Mouse (Mus musculus): ENCODE data around the gene Egfl6. TPM values are rescaled to one million over a fixed set of nuclear protein-coding genes. Genes with fewer than 3 reads are reported as not detected.

Gene Egfl6
- polyA plus RNA-seq (2011; ENCODE audit: insufficient read depth, insufficient read length, low replicate concordance, missing spikeins) = 1.1 and 1.5 TPM in 2 replicates

DNA sequence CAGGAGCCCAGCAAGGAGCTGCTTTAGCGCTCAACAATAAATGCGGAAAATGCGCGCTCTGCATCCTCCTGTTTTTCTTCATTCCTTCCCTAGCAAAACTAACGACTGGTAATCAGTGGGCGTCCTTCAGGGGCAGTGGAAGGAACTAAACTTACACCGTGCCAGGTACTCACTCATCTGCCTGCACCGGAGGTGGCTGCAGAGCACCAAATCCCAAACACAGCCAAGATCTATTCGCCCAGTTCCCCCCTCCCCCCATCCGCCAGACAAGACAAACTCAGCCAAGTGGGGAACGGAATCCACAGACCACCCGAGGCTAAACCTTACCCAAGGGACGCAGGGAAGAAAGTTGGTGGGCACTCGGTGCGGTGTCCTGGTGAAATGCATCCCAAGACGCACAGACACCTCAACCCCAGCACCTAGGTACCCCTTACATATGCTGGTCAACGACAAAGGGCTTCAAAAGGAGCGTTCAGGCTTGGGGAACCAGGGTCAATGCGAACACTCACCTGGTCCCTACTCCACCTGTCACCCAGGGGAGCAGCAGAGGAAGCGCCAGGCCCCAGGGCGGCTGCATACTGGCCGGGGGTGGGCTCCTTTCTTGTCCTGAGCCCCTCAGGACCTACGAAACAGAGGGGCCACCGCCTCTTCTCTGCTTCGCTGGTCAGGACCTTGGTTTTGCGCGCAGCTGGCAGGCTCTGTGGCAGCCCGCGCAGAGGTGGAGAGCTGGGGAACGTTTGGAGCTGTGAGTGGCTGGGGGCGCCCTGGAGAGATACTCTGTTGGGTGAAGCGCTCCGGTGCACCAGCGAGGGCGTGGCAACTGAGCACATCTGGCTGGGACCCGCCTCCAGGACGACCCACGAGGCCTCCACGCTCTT, at the start of gene Egfl6:
Gene Egfl6, minus strand, starts transcription at position 774 of the 878 bp plus-strand sequence.
- TF ChIP-seq POLR2A (IDR thresholded peaks at IDR 0.05; ENCODE audit: borderline replicate concordance, control insufficient read depth, low read depth, low read length) = no peak
- Histone ChIP-seq H3K4me1 (ENCODE audit: control insufficient read depth, insufficient read depth, low read length) (no peaks in the 10 kb centered on the region), H3K27ac (ENCODE audit: control insufficient read depth, insufficient read depth, low read depth, low read length, poor library complexity) (peak within 1 kb of the TSS; percentile 51), H3K4me3 (replicated peaks; ENCODE audit: control insufficient read depth, low read depth, low read length) (peak within 1 kb of the TSS; percentile 30)
- WGBS = 19% methylated on average over 35 of the region's 39 CpGs

DNA sequence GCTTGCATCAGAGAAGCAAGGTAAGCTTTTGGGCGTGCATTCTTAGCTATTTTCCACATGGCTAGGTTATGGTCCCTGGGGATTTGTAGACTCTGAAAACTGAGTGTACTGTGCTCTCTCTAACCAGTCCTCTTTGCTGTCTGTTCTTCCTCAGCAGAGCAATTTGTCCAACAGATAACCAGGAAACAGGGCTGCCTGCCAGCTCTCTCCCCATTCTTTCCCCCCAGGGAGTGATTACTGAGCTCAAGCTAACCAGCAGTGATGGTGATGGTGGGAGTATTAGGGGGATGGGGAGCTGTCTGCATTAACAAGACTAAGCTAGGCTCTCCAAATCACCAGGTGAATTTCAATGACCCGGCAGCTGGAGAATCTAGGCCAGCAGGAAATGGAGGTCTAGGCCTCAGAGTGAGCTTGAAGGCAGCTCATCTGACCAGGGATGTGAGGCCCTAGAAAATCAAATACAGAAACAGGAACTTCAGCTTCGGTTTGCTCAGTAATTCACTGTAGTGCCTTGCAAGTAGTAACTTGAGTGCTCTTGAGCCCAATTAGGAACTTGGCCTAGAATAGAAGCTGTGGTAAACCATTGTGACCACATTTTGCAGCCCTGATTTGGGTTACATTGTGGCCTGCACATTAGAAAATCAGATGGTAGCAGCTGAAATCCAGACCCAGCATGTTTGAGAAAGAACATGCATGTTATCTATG, 41.5 kb upstream of the Egfl6 start:
- 22% methylated on average over 3 of the region's 3 CpGs for WGBS
- 0 out of 2 replicates have a peak overlapping the region, but pooled peaks have one; percentile 45 for H3K27ac ChIP-seq (ENCODE audit: control insufficient read depth, insufficient read depth, low read depth, low read length, poor library complexity)
- TF ChIP-seq CTCF (IDR thresholded peaks at IDR 0.05; ENCODE audit: control insufficient read depth, insufficient read depth, low read length) (no peak), POLR2A (IDR thresholded peaks at IDR 0.05; ENCODE audit: borderline replicate concordance, control insufficient read depth, low read depth, low read length) (no peak)

DNA sequence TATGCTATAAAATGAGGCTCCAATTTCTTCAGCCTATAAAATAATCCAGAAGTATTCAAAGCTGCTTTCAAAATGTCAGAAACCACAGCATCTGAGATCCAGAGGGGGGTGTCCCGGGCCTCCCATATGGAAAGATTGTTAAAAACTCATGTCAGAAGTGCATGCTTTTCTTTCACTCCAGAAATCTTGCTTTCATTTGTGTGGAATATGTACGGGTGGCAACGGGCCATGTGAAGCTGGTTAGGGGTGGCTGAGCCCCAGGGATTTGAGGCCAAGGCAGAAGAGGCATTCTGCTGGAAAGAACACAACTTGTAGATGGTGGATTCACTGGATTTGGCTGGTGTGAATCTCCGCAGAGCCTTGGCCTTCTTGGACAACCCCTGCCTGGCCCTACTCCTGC, 40.7 kb upstream of the Egfl6 start:
- Histone ChIP-seq H3K27ac (ENCODE audit: control insufficient read depth, insufficient read depth, low read depth, low read length, poor library complexity) (no peak overlapping the region), H3K4me1 (ENCODE audit: control insufficient read depth, insufficient read depth, low read length) (no peaks in the 10 kb centered on the region), H3K4me3 (replicated peaks; ENCODE audit: control insufficient read depth, low read depth, low read length) (no peak overlapping the region)
- no peak for TF ChIP-seq CTCF (IDR thresholded peaks at IDR 0.05; ENCODE audit: control insufficient read depth, insufficient read depth, low read length)
- TF ChIP-seq POLR2A (IDR thresholded peaks at IDR 0.05; ENCODE audit: borderline replicate concordance, control insufficient read depth, low read depth, low read length) = no peak
- WGBS = 79% methylated on average over 4 of the region's 4 CpGs

More for the DNA sequence above, 41.5 kb upstream of the Egfl6 start:
- no peak overlapping the region for H3K4me3 ChIP-seq (replicated peaks; ENCODE audit: control insufficient read depth, low read depth, low read length)
- no peaks in the 10 kb centered on the region for H3K4me1 ChIP-seq (ENCODE audit: control insufficient read depth, insufficient read depth, low read length)

DNA sequence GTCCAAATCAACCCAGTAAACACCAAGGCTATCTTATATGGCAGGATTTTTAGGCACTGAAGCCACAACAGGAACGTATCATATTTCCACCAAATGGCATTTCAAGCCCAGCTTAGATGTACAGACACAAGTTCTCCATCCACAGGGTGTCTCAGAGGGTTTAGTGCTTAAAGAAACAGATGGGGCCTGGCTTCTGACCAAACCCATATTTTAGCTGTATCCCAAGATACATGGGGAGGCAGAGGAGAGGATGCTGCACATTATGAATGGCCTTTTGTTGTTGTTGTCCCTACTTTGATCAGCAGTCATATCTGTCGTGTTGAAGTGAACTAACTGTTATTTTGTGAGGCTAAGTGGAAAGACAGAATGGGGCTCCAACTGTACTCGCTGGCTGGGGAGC, 37.7 kb upstream of the Egfl6 start:
- TF ChIP-seq POLR2A (IDR thresholded peaks at IDR 0.05; ENCODE audit: borderline replicate concordance, control insufficient read depth, low read depth, low read length) (no peak), CTCF (IDR thresholded peaks at IDR 0.05; ENCODE audit: control insufficient read depth, insufficient read depth, low read length) (no peak)
- Histone ChIP-seq H3K4me3 (replicated peaks; ENCODE audit: control insufficient read depth, low read depth, low read length) (no peak overlapping the region), H3K4me1 (ENCODE audit: control insufficient read depth, insufficient read depth, low read length) (no peaks in the 10 kb centered on the region), H3K27ac (ENCODE audit: control insufficient read depth, insufficient read depth, low read depth, low read length, poor library complexity) (no peak overlapping the region)
- 66% methylated on average over 3 of the region's 3 CpGs for WGBS

DNA sequence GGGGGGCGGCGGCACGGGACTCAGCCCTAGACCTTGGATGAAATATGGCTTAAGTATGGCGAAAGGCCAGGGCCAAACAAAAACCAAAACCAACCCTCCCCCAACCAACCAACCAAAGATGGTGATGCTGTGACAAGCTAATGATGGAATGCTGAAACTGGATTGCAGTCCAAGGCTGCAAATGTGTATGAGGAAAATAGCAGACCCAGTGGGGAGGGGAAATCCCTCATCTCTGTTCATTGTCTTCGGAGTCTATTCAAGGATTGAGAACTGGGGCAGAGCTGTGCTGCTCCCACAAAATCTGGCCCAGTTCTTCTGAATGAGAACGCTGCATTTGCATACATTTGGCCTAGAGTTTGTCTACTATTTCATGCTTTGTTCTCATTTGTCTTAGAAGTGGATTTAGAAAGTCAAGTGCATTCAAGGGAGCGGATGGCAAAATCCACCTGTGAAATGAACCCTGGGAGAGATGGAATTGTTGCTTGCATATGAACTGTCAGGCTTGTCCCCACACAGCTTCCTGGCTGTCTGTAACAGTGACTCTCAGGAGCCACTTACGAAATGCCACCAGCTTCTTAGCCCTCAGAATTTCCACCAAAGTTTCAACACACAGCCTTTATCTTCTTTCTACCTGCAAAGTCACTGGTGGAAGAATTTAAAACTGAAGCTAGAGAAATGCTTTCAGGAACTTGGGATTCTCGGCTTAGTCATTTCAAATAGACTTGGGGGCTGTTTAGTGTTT, 36.2 kb upstream of the Egfl6 start:
- no peak overlapping the region for H3K4me3 ChIP-seq (replicated peaks; ENCODE audit: control insufficient read depth, low read depth, low read length)
- H3K27ac ChIP-seq (ENCODE audit: control insufficient read depth, insufficient read depth, low read depth, low read length, poor library complexity) = no peak overlapping the region
- TF ChIP-seq POLR2A (IDR thresholded peaks at IDR 0.05; ENCODE audit: borderline replicate concordance, control insufficient read depth, low read depth, low read length) = no peak
- TF ChIP-seq CTCF (IDR thresholded peaks at IDR 0.05; ENCODE audit: control insufficient read depth, insufficient read depth, low read length) = no peak
- no peaks in the 10 kb centered on the region for H3K4me1 ChIP-seq (ENCODE audit: control insufficient read depth, insufficient read depth, low read length)
- 44% methylated on average over 9 of the region's 9 CpGs for WGBS

DNA sequence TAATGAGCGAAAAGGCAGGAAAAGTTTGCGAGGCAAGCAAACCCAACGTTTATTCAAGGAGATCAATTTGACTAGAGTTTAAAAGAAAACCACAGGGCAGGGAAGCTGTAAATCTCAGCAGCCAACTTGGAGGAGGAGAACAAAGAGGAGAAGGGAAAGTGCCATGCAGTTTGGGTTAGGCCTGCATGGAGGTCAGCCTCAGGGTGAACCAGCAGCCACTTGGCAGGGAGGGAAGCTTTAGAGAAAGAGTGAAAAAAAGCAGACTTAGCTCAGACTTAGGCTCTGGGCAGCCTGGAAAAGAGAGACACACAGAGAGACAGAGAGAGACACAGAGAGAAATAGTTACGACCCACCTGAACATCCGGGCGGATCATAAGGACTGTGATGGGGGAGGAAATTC, 35.4 kb upstream of the Egfl6 start:
- 49% methylated on average over 6 of the region's 6 CpGs for WGBS
- no peak overlapping the region for H3K27ac ChIP-seq (ENCODE audit: control insufficient read depth, insufficient read depth, low read depth, low read length, poor library complexity)
- H3K4me1 ChIP-seq (ENCODE audit: control insufficient read depth, insufficient read depth, low read length) = no peaks in the 10 kb centered on the region
- no peak overlapping the region for H3K4me3 ChIP-seq (replicated peaks; ENCODE audit: control insufficient read depth, low read depth, low read length)
- no peak for TF ChIP-seq CTCF (IDR thresholded peaks at IDR 0.05; ENCODE audit: control insufficient read depth, insufficient read depth, low read length)

DNA sequence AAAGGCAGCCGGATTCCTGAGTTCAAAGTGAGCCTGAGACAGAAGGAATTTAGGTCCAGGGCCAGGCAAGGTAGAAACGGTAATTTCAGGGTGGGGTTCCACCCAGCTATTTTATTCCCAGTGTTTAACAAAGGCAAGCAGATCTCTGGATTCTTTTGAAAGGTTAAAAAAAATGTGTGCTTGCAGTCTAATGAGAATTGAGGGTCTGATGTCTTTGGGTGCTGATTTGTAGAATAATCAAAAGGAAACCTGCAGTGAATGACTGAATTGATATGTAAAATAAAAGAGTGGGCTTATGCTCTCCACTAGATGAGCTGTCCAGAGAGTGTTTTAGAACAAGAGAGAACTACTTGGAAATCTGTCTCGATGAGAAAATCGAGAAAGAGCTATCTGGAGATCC, 33.6 kb upstream of the Egfl6 start:
- H3K27ac ChIP-seq (ENCODE audit: control insufficient read depth, insufficient read depth, low read depth, low read length, poor library complexity) = no peak overlapping the region
- H3K4me1 ChIP-seq (ENCODE audit: control insufficient read depth, insufficient read depth, low read length) = no peaks in the 10 kb centered on the region
- TF ChIP-seq POLR2A (IDR thresholded peaks at IDR 0.05; ENCODE audit: borderline replicate concordance, control insufficient read depth, low read depth, low read length) (no peak), CTCF (IDR thresholded peaks at IDR 0.05; ENCODE audit: control insufficient read depth, insufficient read depth, low read length) (no peak)
- H3K4me3 ChIP-seq (replicated peaks; ENCODE audit: control insufficient read depth, low read depth, low read length) = no peak overlapping the region
- WGBS = 71% methylated on average over 4 of the region's 4 CpGs

DNA sequence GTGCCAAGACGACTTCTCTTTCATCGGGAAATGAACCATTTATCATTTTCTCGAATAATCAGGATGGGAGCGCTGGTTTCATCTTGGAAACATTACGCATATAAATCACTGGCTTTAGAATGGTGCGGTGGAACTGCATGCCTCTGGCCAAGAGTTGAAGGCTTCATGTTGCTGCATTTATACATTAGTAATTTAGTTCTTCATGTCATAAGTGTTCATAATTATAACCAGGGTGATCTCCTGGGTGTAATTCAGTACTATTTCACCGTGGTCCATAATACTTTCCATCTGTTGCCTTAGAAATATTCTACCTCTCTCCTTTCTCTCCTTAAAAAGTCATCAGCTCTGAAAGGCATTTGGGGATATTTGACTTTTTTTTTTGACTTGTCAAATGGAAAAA, 29.7 kb upstream of the Egfl6 start:
- Histone ChIP-seq H3K4me3 (replicated peaks; ENCODE audit: control insufficient read depth, low read depth, low read length) (no peak overlapping the region), H3K27ac (ENCODE audit: control insufficient read depth, insufficient read depth, low read depth, low read length, poor library complexity) (no peak overlapping the region), H3K4me1 (ENCODE audit: control insufficient read depth, insufficient read depth, low read length) (peaks cover 1% of the 10 kb centered on the region; the same call in 1 of the 2 replicates)
- no peak for TF ChIP-seq CTCF (IDR thresholded peaks at IDR 0.05; ENCODE audit: control insufficient read depth, insufficient read depth, low read length)
- TF ChIP-seq POLR2A (IDR thresholded peaks at IDR 0.05; ENCODE audit: borderline replicate concordance, control insufficient read depth, low read depth, low read length) = no peak
- 87% methylated on average over 7 of the region's 7 CpGs for WGBS
